Mouse (Mus musculus): ENCODE measurements around the gene Arhgef25. TPM values are rescaled to one million over a fixed set of nuclear protein-coding genes. Genes with fewer than 3 reads are reported as not detected.

Gene Arhgef25
- polyA plus RNA-seq, 1 experiment: 5.6 TPM

DNA sequence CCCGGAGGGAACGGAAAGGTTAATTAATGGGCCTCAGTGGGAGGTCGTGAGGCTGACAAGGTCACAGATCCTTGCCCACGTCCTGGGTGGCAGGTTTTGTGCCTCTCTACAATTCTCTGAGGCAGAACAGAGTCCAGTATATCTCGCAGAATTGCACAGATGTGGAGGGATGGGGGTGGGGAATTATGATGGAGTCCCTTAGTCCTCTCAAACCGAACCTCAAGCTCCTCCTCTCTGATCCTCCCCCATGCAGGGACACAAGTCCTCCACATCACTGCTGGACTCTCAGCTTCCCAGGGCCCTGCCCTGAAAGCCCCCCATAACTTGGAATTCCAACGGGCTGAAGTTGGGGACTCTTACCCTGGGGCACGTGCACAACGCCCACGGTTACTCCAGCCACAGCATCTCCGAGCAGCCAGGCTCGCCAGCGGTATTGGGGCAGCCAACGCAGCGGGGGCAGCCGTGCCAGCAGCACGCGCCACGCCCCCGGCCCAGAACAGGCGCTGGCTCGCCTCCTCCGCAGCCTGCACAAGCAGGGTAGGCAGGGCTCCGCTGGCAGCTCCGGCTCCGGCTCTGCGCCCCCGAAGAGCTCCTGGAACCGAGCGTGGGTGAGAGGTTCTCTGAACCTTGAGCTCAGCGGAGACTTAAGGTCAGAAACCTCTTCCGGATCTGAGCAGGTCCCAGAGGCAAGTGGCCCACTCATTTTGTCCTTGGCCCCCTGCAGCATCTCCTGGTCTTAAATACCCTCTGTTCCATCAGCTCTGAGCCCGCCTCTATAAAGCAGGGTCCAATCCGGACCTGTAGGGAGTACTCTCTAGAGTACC, 9.8 kb downstream of the Arhgef25 start, which contains the start of gene Slc26a10:
Slc26a10 (minus strand) TSS at position 775 of the 824 bp plus-strand sequence.
- no peak within 1 kb of the TSS for H3K27ac ChIP-seq (ENCODE audit: control insufficient read depth, insufficient read depth, low read length)
- peaks cover 11% of the 10 kb centered on the region; the same call in 1 of the 2 replicates for H3K27me3 ChIP-seq (ENCODE audit: control insufficient read depth, insufficient read depth, low read length)
- TF ChIP-seq POLR2A (IDR thresholded peaks at IDR 0.05; ENCODE audit: control insufficient read depth, extremely low read depth, insufficient read depth, low read length, poor library complexity) (no peak), CTCF (IDR thresholded peaks at IDR 0.05; ENCODE audit: borderline replicate concordance, control insufficient read depth, extremely low read depth, insufficient read depth, low read length, poor library complexity) (no peak)
- no peak for DNase-seq
- no peaks in the 10 kb centered on the region for H3K36me3 ChIP-seq (ENCODE audit: control insufficient read depth, insufficient read depth, low read length)
- H3K4me1 ChIP-seq (replicated peaks; ENCODE audit: control insufficient read depth, insufficient read depth, low read length): peaks cover 27% of the 10 kb centered on the region
- no peak within 1 kb of the TSS for H3K4me3 ChIP-seq (ENCODE audit: control insufficient read depth, insufficient read depth, low read length)
- WGBS: 7% methylated on average over 34 of the region's 34 CpGs

DNA sequence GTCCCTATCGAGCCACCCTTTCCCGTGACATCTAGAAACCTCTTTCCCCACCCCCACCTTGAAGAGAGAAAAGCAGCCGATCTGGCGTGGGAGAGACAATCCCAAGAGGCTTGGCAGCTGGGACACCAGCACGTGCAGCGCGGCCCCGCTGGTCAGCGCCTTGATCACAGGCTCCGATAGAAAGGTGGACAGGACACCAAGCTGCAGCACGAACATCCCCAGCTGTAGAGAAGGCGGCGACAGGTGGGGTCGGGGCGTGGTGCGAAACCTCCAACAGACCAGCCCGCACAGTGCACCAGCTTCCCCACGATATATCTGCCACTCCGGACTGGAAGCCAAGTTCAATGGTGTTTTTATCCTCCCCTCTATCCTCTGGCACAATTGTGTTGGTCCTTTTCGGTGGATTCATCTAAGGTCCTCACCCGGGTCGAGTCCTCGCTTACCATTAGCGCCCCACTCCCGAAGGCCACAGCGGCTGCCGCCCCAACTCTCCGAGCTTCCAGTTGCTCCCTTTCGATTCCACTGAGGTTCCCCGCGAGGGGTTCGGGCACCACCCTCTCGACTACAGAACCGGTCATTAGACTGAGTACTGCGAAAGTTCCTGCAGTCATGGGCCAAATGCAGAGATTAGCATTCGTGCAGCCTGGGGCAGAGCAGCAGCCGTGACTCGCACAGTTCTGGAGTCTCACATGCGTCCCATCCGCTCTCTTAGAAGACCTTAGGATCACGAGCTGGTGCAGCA, 11.4 kb downstream of the Arhgef25 start:
- 7% methylated on average over 41 of the region's 41 CpGs for WGBS
- DNase-seq: no peak
- Histone ChIP-seq H3K4me1 (replicated peaks; ENCODE audit: control insufficient read depth, insufficient read depth, low read length) (peaks cover 27% of the 10 kb centered on the region), H3K4me3 (ENCODE audit: control insufficient read depth, insufficient read depth, low read length) (no peak overlapping the region), H3K27me3 (ENCODE audit: control insufficient read depth, insufficient read depth, low read length) (peaks cover 11% of the 10 kb centered on the region; the same call in 1 of the 2 replicates), H3K36me3 (ENCODE audit: control insufficient read depth, insufficient read depth, low read length) (no peaks in the 10 kb centered on the region), H3K27ac (ENCODE audit: control insufficient read depth, insufficient read depth, low read length) (no peak overlapping the region)
- TF ChIP-seq POLR2A (IDR thresholded peaks at IDR 0.05; ENCODE audit: control insufficient read depth, extremely low read depth, insufficient read depth, low read length, poor library complexity): no peak
- TF ChIP-seq CTCF (IDR thresholded peaks at IDR 0.05; ENCODE audit: borderline replicate concordance, control insufficient read depth, extremely low read depth, insufficient read depth, low read length, poor library complexity): no peak

DNA sequence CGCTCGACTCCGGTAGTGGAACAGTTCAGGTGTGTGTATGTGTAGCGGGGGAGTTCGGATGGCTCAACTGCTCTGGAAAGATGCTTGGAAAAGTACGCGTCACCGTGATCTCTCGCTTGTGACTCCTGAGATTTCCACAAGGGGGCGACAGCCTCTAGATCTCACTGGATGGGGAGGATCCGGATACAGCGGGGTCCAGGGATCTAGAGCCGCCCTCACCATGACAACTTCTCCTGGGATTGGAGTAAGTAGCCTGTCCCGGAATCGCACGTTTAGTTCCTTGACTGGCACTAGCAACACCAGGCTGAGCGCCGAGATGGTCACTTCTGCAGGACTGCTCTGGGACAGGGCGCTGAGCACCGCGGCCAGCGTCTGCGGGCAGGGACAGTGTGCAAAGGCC, 12.2 kb downstream of the Arhgef25 start:
- Histone ChIP-seq H3K27me3 (ENCODE audit: control insufficient read depth, insufficient read depth, low read length) (peaks cover 11% of the 10 kb centered on the region; the same call in 1 of the 2 replicates), H3K4me1 (replicated peaks; ENCODE audit: control insufficient read depth, insufficient read depth, low read length) (peaks cover 27% of the 10 kb centered on the region), H3K27ac (ENCODE audit: control insufficient read depth, insufficient read depth, low read length) (no peak overlapping the region), H3K36me3 (ENCODE audit: control insufficient read depth, insufficient read depth, low read length) (no peaks in the 10 kb centered on the region), H3K4me3 (ENCODE audit: control insufficient read depth, insufficient read depth, low read length) (no peak overlapping the region)
- DNase-seq: peak; percentile 59
- WGBS: 2% methylated on average over 23 of the region's 23 CpGs
- TF ChIP-seq CTCF (IDR thresholded peaks at IDR 0.05; ENCODE audit: borderline replicate concordance, control insufficient read depth, extremely low read depth, insufficient read depth, low read length, poor library complexity) (peak; percentile 79; the same call in 1 of the 2 replicates), POLR2A (IDR thresholded peaks at IDR 0.05; ENCODE audit: control insufficient read depth, extremely low read depth, insufficient read depth, low read length, poor library complexity) (no peak)

DNA sequence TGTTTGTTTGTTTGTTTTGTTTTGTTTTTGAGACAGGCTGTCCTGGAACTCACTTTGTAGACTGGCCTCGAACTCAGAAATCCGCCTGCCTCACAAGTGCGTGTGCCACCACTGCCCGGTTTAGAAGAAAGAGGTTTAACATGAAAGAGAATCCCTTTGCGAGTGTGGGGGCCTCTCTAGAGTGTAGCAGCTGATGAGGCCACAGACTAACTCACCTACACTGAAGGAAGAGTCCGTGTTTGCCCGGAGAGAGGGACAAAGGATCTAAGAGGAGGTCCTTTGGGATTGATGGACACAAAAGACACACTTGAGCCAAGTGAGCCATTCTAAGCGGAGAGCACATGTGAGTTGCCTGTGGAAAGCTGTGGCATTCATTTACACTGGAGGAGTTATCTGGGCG, 12.6 kb downstream of the Arhgef25 start:
- H3K4me3 ChIP-seq (ENCODE audit: control insufficient read depth, insufficient read depth, low read length): no peak overlapping the region
- H3K36me3 ChIP-seq (ENCODE audit: control insufficient read depth, insufficient read depth, low read length): peaks cover 1% of the 10 kb centered on the region; the same call in 1 of the 2 replicates
- H3K27me3 ChIP-seq (ENCODE audit: control insufficient read depth, insufficient read depth, low read length): peaks cover 11% of the 10 kb centered on the region; the same call in 1 of the 2 replicates
- peaks cover 27% of the 10 kb centered on the region for H3K4me1 ChIP-seq (replicated peaks; ENCODE audit: control insufficient read depth, insufficient read depth, low read length)
- DNase-seq: no peak
- TF ChIP-seq POLR2A (IDR thresholded peaks at IDR 0.05; ENCODE audit: control insufficient read depth, extremely low read depth, insufficient read depth, low read length, poor library complexity): no peak
- TF ChIP-seq CTCF (IDR thresholded peaks at IDR 0.05; ENCODE audit: borderline replicate concordance, control insufficient read depth, extremely low read depth, insufficient read depth, low read length, poor library complexity): no peak
- WGBS: 22% methylated on average over 9 of the region's 9 CpGs
- H3K27ac ChIP-seq (ENCODE audit: control insufficient read depth, insufficient read depth, low read length): no peak overlapping the region

DNA sequence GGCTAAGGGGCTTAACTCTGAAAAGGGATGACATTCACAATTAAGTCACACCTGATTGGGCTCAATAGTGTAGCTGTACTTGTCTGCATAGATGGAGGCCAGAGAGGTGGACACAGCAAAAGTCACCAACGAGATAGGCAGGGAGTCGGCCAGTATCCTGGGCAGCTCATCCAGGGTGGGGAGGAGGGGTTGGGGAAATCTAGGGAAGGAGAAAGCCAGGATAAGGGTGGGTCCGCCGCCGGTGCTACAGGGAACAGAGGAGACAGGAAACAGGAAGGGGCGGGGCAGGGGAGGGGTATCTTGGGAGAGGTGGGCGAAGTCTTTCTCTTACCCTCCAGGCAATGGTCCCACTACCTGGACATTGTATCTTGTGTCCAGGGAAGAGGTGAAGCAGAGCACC, 13.1 kb downstream of the Arhgef25 start:
- TF ChIP-seq CTCF (IDR thresholded peaks at IDR 0.05; ENCODE audit: borderline replicate concordance, control insufficient read depth, extremely low read depth, insufficient read depth, low read length, poor library complexity): no peak
- no peak for TF ChIP-seq POLR2A (IDR thresholded peaks at IDR 0.05; ENCODE audit: control insufficient read depth, extremely low read depth, insufficient read depth, low read length, poor library complexity)
- H3K36me3 ChIP-seq (ENCODE audit: control insufficient read depth, insufficient read depth, low read length): peaks cover 6% of the 10 kb centered on the region; the same call in 1 of the 2 replicates
- WGBS: 11% methylated on average over 7 of the region's 7 CpGs
- peaks cover 27% of the 10 kb centered on the region for H3K4me1 ChIP-seq (replicated peaks; ENCODE audit: control insufficient read depth, insufficient read depth, low read length)
- H3K27ac ChIP-seq (ENCODE audit: control insufficient read depth, insufficient read depth, low read length): no peak overlapping the region
- peaks cover 11% of the 10 kb centered on the region; the same call in 1 of the 2 replicates for H3K27me3 ChIP-seq (ENCODE audit: control insufficient read depth, insufficient read depth, low read length)
- DNase-seq: no peak
- no peak overlapping the region for H3K4me3 ChIP-seq (ENCODE audit: control insufficient read depth, insufficient read depth, low read length)

DNA sequence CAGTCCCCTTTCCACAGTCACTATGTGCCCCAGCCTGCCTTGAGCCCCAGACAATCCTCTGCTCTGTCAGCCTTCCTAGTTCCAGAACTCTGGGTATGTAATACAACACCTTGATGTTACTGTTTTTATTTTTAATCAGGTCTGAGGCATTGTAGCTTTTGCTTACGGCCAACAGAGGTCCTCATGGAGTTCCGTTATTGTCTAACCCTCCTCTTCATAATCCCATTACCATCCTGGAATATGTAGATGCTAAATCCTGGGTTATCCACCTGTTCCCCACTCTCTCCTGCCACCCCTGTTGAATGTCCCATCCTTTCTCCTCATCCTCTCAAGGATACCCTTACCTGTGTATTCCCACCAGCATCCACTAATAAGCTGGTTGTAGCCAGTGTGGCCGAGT, 13.7 kb downstream of the Arhgef25 start:
- 44% methylated on average over 3 of the region's 3 CpGs for WGBS
- H3K36me3 ChIP-seq (ENCODE audit: control insufficient read depth, insufficient read depth, low read length): peaks cover 10% of the 10 kb centered on the region; the same call in 1 of the 2 replicates
- H3K4me3 ChIP-seq (ENCODE audit: control insufficient read depth, insufficient read depth, low read length): no peak overlapping the region
- TF ChIP-seq CTCF (IDR thresholded peaks at IDR 0.05; ENCODE audit: borderline replicate concordance, control insufficient read depth, extremely low read depth, insufficient read depth, low read length, poor library complexity) (no peak), POLR2A (IDR thresholded peaks at IDR 0.05; ENCODE audit: control insufficient read depth, extremely low read depth, insufficient read depth, low read length, poor library complexity) (no peak)
- peaks cover 11% of the 10 kb centered on the region; the same call in 1 of the 2 replicates for H3K27me3 ChIP-seq (ENCODE audit: control insufficient read depth, insufficient read depth, low read length)
- no peak for DNase-seq
- peaks cover 27% of the 10 kb centered on the region for H3K4me1 ChIP-seq (replicated peaks; ENCODE audit: control insufficient read depth, insufficient read depth, low read length)
- H3K27ac ChIP-seq (ENCODE audit: control insufficient read depth, insufficient read depth, low read length): no peak overlapping the region

All from thymus, adult 2 months (tissue).